Mouse (Mus musculus): ENCODE results near the gene Sf1. TPM values are rescaled to one million over a fixed set of nuclear protein-coding genes. Genes with fewer than 3 reads are reported as not detected.
A peak's percentile ranks its signal among the peaks of the same experiment; 100 is the strongest.

Sf1 gene
- total RNA-seq, 2 experiments from 2014 or later = 76.2 to 89.8 TPM

DNA sequence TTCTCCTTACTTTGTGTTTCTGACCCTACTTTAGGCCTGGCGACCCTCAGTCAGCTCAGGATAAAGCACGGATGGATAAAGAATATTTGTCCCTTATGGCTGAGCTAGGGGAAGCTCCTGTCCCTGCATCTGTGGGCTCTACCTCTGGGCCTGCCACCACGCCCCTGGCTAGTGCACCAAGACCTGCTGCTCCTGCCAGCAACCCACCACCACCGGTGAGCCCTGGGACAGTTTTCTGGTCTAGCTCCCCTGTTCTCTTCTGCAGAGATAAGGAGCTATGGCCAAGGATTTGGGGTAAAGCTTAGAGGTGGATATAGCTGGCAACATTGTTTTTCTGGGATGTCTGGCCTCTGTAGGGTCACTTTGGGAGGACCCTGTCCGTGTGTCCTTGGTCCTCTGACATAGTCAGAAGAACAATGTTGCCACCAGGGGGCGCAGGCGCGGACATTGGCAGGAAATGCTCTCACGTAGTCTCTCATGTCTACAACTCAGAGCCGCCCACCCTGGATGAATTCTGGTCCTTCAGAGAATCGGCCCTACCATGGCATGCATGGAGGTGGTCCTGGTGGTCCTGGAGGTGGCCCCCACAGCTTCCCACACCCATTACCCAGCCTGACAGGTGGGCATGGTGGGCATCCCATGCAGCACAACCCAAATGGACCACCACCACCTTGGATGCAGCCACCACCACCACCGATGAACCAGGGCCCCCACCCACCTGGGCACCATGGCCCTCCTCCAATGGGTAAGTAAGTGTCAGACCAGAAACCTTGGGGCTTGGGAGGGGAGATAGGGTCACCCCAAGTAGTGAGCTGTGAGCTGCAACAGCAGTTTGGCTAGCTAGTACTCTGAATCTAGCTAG, 10.3 kb downstream of the Sf1 start:
- peak; percentile 87 for DNase-seq (ENCODE audit: low spot score)

DNA sequence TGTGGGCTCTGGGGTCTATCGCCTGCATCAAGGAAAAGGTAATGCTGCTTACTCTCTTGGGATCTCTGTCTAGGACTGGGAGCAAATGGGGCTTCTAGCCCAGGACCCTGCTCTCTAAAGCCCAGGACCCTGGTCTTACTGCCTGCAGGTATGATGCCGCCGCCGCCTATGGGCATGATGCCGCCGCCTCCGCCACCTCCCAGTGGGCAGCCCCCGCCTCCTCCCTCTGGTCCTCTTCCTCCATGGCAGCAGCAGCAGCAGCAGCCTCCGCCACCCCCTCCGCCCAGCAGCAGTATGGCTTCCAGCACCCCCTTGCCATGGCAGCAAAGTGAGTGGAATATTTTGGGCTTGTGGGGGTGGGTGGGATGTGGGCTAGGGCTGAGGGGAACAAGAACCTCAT, 11.1 kb downstream of the Sf1 start:
- DNase-seq (ENCODE audit: low spot score) = no peak

DNA sequence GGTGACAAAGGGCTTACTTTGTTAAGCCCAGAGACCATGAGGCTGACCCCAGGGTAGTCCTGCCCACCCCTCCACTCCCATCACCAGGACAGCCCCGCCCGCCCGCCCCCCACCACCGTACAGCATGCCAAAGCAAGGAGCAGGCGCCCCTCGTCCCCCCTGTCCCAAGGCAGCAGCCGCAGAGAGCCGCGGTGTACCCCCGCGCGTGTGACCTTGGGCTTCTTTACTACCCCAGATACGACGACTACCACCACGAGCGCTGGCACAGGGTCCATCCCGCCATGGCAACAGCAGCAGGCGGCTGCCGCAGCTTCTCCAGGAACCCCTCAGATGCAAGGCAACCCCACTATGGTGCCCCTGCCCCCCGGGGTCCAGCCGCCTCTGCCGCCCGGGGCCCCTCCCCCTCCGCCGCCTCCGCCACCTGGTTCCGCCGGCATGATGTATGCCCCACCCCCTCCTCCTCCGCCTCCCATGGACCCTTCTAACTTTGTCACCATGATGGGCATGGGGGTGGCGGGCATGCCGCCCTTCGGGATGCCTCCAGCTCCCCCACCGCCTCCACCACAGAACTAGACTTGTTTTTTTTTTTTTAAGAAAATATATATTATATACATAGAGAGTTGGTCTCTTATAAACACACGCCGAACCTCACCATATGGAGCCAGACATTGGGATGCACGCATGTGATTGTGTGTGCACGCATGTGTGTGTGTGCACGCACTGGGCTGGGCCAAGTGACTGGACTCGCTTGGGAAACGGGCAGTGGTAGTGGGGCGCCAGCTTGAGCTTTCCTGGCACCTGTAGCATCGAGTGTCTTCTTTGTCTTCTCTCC, 12.1 kb downstream of the Sf1 start:
- no peak for DNase-seq (ENCODE audit: low spot score)

DNA sequence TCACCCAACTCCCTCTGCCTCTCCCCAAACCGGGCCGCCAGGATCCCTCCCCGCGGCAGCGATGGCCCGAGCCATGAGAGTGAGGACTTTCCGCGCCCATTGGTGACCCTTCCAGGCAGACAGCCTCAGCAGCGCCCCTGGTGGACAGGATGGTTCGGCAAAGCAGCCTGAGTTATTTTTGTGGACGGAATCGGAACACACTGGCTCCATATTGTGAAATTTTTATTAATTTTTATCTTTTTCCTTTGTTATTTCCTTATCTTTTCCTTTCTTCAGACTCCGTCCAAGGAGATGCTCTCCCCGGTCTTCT, 12.7 kb downstream of the Sf1 start:
- no peak for DNase-seq (ENCODE audit: low spot score)

DNA sequence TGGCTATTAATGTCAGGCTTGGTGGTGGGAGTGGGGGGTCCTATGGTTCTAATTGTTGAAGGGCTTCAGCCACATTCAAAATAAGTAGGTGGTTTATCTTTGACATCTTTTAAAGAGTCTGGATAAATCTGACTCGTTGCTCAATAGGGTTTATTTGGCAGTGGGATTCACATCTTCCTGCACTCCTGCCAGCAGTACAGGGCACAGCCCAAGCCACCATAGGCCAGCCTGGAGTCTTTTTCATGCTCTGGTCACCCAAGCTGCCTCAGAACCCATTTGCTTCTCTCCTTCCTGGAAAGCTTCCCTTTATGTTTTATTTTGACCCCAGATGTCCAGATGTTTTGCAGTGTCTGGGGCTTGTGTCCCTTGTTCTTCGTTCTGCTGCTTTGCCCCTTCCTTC, 13.2 kb downstream of the Sf1 start:
- no peak for DNase-seq (ENCODE audit: low spot score)

DNA sequence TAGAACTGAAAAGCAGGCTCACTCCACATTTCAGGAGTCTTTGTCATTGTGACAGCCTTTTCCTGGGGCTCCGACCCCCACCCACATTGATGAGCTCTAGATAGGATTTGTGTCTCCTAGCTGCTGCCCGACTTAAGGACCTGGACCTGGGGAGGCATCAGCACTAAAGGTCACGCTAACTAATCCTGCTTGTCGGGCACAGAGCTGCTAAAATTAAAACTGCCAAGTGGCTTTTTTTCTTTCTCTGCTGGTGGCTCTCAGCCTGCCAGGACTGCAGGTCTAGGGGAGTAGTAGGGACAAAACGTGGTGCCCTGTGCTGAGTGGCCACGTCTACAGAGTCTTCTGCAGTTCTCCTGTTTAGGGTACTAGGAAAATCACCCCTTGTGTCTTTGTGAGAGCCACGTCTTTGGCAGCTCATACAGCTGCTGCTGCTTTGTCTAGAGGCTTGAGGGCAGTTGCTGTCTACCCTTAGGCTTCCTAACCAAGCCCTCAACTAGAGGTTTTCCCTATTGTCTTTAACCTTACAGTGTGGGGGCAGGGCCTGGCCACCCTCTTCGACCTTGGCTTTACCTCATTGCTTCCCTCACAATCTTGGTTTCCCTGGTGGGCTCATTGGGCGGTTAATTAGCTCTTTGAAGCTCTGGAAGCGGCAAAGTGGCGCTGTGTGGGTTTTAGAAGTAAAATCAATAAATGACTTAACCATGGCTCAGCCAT, 14.0 kb downstream of the Sf1 start:
- peak; percentile 49 for DNase-seq (ENCODE audit: low spot score)

DNA sequence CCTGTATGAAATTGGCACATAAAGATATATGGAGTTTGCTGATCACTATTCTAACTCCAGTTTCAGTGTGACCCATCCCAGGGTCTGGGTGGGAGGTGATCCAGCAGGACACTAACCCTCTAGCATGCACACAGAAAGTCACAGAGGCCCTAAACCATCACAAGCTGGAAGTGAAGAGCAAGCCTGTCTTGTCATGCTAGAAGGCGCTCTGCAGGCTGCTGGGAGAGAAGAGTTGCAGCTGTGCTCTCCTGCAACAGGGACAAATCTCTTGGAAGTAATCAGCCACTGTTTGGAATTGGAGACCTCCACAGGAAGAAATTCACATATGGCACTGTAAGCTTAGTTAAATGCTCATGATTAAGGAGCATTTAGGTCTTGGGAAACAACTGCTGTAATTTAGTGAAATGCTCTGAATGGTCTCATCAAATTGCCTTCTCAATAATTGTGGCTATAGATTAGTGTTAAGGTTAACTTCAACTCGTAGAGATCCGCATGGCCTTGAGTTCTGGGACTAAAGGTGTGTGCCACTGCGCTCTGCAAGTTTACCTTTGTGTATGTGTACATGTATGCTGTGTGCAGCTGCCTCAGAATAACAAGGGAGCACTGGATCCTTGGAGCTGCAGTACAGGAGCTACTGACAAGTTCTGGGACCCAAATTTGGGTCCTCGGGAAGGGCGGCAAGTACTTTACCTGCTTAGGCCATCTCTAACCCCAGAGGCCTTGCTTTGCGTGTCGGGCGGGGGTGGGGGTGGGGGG, 17.1 kb downstream of the Sf1 start:
- no peak for DNase-seq (ENCODE audit: low spot score)

DNA sequence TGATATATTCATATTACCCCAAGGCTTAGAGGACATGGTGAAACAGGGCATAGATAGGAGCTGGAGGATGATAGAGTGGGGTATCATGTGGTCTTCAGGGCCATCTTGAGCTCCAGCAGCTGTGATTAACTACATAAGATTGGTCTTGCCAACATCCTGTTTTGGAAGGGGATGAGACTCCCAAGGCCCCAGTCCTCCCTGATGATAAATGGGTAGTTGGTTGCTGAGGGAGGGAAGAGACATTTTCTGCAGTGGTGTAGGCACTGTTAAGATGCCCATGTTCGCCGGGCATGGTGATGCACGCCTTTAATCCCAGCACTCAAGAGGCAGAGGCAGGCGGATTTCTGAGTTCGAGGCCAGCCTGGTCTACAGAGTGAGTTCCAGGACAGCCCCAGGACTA, 17.7 kb downstream of the Sf1 start:
- no peak for DNase-seq (ENCODE audit: low spot score)

DNA sequence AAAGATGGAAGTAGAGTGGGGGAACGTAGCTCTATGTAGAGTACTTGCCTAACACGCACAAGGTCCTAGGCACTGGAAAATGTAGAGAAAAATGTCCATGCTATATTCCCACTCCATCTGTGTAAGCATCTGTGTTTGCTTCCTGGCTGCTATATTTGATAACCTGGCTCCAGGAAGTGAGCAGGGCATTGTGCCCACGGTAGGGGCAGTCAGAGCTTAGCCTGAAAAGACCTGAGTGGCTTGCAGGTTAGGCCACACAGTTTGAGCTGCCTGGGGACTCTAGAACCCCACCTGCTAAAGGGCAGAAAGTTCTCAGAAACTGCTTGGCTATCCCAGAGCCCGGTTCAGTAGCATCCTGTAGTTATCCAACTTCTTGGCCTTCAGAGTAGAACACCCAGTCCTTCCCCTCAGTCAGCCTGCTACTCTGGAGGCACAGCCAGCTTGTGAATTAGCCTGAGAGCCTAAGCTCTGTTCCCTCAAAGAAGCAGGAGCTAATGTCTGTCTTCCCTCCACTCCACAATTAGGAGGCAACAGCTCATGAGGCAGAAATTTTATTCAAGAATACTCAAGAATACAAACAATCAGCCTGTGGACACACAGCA, 18.9 kb downstream of the Sf1 start:
- DNase-seq (ENCODE audit: low spot score) = no peak

DNA sequence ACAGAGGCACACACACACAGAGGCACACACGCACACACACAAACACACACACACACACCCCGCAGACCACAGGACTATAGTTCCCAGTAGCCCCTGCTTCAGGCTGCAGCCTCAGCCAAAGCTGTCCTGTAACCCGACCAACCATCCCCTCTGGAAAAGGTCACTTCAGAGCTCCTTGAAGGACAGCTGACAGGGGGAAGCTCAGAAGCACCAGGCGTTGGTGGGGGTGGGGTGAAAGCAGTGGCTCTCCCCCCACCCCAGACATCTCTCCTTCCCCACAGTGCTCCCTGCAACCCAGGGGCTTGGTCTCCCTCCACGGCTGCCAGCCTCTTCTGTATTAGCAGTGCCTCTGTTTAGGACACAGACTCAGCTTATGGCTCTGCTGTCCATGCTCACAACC, 20.0 kb downstream of the Sf1 start:
- DNase-seq (ENCODE audit: low spot score) = peak; percentile 74

DNA sequence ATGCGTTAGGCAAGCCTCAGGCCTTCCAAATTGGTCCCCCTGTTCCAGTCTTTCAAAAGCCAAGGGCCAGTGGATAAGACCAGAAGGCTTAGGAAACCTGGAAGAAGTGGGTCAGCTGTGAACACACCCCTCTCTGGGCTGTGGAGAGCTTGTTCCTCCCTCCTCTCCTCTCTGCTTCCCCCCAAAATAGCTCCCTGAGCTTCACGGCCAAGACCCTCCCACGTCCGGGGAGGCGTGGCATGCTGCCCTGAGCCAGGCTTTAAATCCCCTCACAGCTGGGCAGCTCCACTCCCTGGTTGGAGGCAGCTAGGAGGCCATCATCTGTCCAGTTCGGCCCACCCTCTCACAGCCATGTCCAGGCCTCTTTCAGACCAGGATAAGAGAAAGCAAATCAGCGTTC, 20.6 kb downstream of the Sf1 start, which contains the start of gene Pygm:
Pygm (plus strand) TSS at position 272 of the 400 bp plus-strand sequence.
- peak; percentile 96 for DNase-seq (ENCODE audit: low spot score)

DNA sequence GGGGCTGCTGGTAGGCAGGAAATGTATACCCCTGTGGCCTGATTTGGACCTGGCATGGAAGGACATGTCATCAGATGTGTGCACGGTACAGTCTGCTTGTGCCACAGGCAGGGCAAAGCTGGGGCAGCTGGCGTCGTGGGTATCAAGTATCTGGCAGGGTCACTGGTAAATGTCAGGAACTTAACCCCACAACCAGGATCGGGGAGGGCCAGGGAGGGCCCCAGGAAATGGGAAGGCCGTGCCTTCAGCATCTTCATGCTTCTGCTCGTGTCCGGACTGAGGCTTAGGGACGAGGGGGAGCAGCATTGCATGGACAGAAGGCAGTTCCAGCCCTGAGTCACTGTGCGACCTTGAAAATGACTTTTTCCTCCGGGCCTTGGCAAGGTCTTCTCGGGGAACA, 21.5 kb downstream of the Sf1 start:
- DNase-seq (ENCODE audit: low spot score) = peak; percentile 86

DNA sequence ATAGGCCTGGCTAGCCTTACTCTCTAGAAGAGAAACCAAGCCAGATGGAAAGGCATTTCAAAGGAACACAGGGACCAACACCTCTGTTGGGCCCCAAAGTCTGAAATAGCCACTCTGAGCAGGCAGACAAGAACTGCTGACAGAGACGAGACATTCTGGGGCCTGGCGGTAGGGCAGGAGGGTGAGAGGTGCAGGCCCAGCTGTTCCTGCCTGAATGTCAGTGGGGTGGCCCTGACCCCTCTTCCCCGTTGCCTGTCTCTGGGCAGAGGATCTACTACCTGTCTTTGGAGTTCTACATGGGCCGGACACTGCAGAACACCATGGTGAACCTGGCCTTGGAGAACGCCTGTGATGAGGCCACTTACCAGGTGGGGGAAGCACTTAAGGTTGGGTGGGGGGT, 21.9 kb downstream of the Sf1 start:
- DNase-seq (ENCODE audit: low spot score) = no peak

DNA sequence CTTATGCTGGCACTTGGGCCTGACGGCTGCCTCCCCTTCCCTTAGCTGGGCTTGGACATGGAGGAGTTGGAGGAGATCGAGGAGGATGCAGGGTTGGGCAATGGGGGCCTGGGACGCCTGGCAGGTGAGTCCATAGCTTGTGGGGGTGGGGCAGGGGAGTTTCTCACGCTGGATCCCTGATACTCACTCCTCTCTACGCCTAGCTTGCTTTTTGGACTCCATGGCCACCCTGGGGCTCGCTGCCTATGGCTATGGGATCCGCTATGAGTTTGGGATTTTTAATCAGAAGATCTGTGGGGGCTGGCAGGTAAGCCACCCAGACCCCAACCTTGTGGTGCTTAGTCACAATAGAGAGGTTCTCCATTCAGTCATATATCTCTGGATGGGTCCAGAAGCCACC, 22.3 kb downstream of the Sf1 start:
- no peak for DNase-seq (ENCODE audit: low spot score)

DNA sequence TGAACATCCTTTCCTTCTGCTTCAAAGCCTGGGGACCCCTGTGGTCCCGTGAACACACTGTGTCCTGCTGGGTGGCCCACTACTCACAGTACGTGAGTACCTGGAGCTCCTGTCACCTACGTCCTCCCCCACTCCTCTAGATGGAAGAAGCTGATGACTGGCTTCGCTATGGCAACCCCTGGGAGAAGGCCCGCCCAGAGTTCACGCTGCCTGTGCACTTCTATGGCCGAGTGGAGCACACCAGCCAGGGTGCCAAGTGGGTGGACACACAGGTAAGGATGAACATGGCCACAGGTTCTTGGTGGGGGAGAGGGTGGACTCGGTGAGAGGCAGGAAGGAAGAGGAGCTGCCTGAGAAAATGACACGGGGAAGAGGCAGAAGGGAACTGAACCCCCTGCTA, 22.7 kb downstream of the Sf1 start:
- DNase-seq (ENCODE audit: low spot score) = no peak

DNA sequence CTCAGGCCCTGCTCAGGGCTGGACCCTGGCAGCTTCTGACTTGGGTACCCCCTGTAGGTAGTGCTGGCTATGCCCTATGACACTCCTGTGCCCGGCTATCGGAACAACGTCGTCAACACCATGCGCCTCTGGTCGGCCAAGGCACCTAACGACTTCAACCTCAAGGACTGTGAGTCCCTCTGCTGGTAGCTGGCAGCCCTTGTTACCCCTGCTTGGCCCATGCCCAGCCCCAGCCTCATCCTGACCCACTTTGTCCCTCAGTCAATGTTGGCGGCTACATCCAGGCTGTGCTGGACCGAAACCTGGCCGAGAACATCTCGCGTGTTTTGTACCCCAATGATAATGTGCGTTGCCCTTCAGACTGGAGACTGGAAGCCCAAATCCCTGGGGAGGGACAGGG, 24.5 kb downstream of the Sf1 start:
- peak; percentile 74 for DNase-seq (ENCODE audit: low spot score)

DNA sequence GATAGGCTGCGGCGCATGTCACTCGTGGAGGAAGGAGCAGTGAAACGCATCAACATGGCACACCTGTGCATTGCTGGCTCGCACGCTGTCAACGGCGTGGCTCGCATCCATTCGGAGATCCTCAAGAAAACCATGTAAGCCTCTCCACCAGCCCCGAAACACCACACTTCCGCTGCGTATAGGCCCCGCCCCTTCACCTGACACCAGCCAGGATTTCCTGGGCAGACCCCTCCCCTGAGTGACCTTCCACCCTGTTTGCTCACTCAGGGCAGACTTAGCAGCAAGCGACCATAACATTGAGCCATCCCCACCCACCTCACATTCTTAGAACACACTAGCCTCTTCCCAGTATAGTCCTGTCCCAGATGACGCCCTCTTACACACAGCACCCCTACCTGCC, 26.3 kb downstream of the Sf1 start:
- DNase-seq (ENCODE audit: low spot score) = no peak

DNA sequence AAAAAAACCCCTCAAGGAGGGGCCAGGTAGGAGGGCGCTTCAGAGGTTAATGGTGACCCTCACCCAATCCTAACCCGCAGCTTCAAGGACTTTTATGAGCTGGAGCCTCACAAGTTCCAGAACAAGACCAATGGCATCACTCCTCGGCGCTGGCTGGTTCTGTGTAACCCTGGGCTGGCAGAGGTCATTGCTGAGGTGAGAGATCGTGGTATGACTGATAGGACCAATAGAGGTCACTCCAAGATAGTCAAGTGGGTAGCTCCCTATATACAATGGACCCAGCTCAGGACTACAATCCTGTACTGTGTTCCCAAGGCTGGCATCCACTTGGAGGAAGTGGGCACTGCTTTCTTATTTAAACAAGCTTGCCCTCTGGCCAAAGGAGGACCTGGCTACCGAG, 26.8 kb downstream of the Sf1 start:
- no peak for DNase-seq (ENCODE audit: low spot score)

DNA sequence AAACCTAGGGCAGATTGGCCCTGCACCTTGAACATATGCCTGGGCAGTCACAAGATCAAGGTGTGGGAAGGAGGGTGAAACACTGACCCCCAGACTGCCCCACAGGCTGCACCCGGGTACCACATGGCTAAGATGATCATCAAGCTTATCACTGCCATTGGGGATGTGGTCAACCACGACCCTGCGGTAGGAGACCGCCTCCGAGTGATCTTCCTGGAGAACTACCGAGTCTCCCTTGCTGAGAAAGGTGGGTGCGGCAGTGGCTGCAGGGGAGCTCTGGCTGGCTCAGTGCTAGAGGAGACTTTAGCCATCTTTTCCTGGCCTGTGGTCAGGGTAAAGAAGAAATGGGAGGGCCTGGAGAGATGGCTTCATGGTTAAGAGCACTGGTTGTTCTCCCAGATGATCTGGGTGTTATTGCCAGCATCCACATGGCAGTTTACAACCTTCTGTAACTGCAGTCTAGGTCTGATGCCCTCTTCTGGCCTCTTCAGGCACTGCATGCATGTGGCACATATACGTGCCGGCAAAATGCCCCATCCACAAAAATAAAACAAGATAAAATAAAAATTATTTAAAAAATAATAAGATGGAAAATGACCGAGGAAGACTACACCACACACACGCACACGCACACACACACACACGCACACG, 29.4 kb downstream of the Sf1 start:
- DNase-seq (ENCODE audit: low spot score) = no peak

DNA sequence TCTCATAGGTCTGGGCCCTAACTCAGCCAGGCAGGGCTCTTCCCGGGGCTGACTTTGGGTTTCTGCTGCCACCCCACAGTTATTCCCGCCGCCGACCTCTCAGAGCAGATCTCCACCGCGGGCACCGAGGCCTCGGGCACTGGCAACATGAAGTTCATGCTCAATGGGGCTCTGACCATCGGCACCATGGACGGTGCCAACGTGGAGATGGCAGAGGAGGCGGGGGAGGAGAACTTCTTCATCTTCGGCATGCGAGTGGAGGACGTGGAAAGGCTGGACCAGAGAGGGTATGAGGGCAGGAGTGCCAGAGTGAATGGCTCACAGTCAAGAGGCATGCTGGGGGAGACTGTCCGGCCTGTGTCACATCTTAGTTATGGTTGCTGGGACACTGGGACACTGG, 30.1 kb downstream of the Sf1 start:
- no peak for DNase-seq (ENCODE audit: low spot score)

DNA sequence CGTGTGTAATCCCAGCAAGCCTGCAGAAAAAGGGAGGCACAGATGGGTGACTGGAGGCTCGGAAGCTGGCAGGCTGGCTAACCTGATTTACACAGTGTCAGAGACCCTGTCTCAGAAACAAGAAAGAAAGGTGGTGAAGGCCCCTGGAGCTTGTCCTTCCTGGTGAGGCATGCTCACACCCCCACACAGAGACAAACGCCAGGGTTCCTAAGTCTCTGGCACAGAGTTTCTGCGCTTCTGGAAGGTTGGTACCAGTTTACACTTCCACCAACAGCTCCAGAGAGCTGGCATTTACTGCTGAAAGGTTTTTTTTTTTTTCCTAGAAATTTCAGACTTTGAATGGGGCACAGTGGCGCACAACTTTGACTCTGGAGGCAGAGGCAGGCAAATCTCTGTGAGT, 32.7 kb downstream of the Sf1 start:
- no peak for DNase-seq (ENCODE audit: low spot score)
